Mouse (Mus musculus) embryonic fibroblast, embryonic 13.5 days (primary cell): Measurements from ENCODE around the gene Tac4. TPM values are rescaled to one million over a fixed set of nuclear protein-coding genes. Genes with fewer than 3 reads are reported as not detected.

ENCODE experiments used
- H3K27ac ChIP-seq: 2 replicates; pipeline ENCODE4 v1.5.1; 2012; ENCODE audit warnings: low read length, control low read depth, inconsistent platforms; ENCODE audit not compliant: insufficient read depth
- H3K4me1 ChIP-seq: 2 replicates; pipeline ENCODE4 v1.6.1; 2011; ENCODE audit warnings: low read length; ENCODE audit not compliant: control insufficient read depth, insufficient read depth
- H3K4me3 ChIP-seq: 2 replicates; pipeline ENCODE4 v1.5.1; 2011; ENCODE audit warnings: mild to moderate bottlenecking, control low read depth, low read length; ENCODE audit not compliant: insufficient read depth
- CTCF ChIP-seq: IDR thresholded peaks from 2 replicates; pipeline ENCODE4 v1.5.1; 2011; ENCODE audit warnings: mild to moderate bottlenecking, control low read depth, low read length, moderate library complexity, borderline replicate concordance; ENCODE audit not compliant: insufficient read depth
- POLR2A ChIP-seq: IDR thresholded peaks from 2 replicates; pipeline ENCODE4 v1.6.1; 2011; ENCODE audit warnings: low read depth, mild to moderate bottlenecking, control low read depth, low read length, moderate library complexity
- polyA plus RNA-seq: library from polyadenylated mRNA; stranded (reverse); fragments of >200 nt; gene quantifications from 2 replicates; pipeline ENCODE4 v1.2.4, GENCODE M21; 2011; ENCODE audit warnings: low read depth; ENCODE audit not compliant: missing spikeins, insufficient read length

Tac4 gene
- polyA plus RNA-seq, 1 experiment: not detected

DNA sequence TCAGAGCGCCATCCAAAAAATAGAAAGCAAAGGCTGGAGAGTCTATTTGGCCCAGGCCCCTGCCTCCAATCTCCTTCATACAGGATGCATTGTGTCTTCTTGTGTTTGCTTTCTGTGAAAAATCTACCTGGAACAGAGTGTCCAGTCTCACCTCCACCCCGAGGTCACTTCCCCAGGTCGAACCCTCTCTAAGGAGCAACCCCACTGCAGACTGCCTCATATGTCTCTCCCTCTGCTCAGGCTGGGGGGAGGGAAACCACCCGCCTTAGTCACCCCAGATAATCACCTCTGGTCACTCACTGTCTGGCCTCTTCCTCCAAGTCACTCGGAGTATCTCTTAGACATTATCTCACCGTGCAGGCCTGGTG is 29.0 kb upstream of the Tac4 start:
- TF ChIP-seq POLR2A: no peak
- no peak for TF ChIP-seq CTCF
- H3K4me1 ChIP-seq: no peaks in the 10 kb centered on the region
- no peak overlapping the region for H3K4me3 ChIP-seq
- no peak overlapping the region for H3K27ac ChIP-seq

- H3K4me3 ChIP-seq: no peak overlapping the region
- no peak overlapping the region for H3K27ac ChIP-seq
- TF ChIP-seq CTCF (no peak), POLR2A (no peak)
- H3K4me1 ChIP-seq: no peaks in the 10 kb centered on the region
These were observed 22.9 kb upstream of the Tac4 start for GRCm38 (mm10) chr11:95238477-95238876.

GRCm38 (mm10) chr11:95242653-95243052 is 18.7 kb upstream of the Tac4 start:
- H3K27ac ChIP-seq: no peak overlapping the region
- no peaks in the 10 kb centered on the region for H3K4me1 ChIP-seq
- TF ChIP-seq POLR2A: no peak
- no peak for TF ChIP-seq CTCF
- H3K4me3 ChIP-seq: no peak overlapping the region

GRCm38 (mm10) chr11:95245456-95245855 is 15.9 kb upstream of the Tac4 start:
- Histone ChIP-seq H3K4me3 (no peak overlapping the region), H3K27ac (no peak overlapping the region), H3K4me1 (no peaks in the 10 kb centered on the region)
- TF ChIP-seq POLR2A (no peak), CTCF (no peak)

- Histone ChIP-seq H3K4me3 (no peak overlapping the region), H3K4me1 (no peaks in the 10 kb centered on the region), H3K27ac (no peak overlapping the region)
- TF ChIP-seq CTCF (no peak), POLR2A (no peak)
These were observed 14.3 kb upstream of the Tac4 start for GRCm38 (mm10) chr11:95247065-95247464.

- Histone ChIP-seq H3K4me1 (no peaks in the 10 kb centered on the region), H3K27ac (no peak overlapping the region), H3K4me3 (no peak overlapping the region)
- TF ChIP-seq CTCF (no peak), POLR2A (no peak)
These were observed 11.2 kb upstream of the Tac4 start for GRCm38 (mm10) chr11:95250110-95250509.

GRCm38 (mm10) chr11:95251295-95251694 is 10.0 kb upstream of the Tac4 start:
- no peak overlapping the region for H3K27ac ChIP-seq
- no peaks in the 10 kb centered on the region for H3K4me1 ChIP-seq
- no peak overlapping the region for H3K4me3 ChIP-seq
- TF ChIP-seq POLR2A (no peak), CTCF (peak; percentile 98)

DNA sequence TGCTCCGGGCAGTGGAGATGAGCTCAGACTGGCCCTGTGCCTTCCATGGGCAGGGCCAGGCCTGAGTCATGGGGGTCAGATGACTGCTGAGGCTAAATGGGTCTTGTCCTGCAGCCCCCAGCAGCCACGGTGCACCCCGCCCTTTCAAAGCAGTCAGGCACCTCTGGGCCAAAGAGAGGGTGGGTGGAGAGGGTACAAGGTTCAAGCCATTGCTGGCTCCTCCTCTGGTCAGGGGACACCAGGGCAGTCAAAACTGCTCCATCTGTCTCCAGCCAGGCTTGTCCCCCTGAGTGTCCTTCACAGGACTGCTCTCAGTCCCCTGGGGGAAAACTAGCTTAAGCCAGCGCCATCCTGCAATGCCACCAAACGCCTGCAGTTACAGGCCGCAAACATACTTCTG is 9.2 kb upstream of the Tac4 start:
- Histone ChIP-seq H3K4me3 (no peak overlapping the region), H3K27ac (no peak overlapping the region), H3K4me1 (no peaks in the 10 kb centered on the region)
- TF ChIP-seq POLR2A (no peak), CTCF (no peak)

GRCm38 (mm10) chr11:95254165-95254564 is 7.2 kb upstream of the Tac4 start:
- TF ChIP-seq CTCF: no peak
- no peak overlapping the region for H3K27ac ChIP-seq
- H3K4me3 ChIP-seq: no peak overlapping the region
- no peaks in the 10 kb centered on the region for H3K4me1 ChIP-seq

GRCm38 (mm10) chr11:95255747-95256146 is 5.6 kb upstream of the Tac4 start:
- Histone ChIP-seq H3K4me3 (no peak overlapping the region), H3K27ac (no peak overlapping the region), H3K4me1 (no peaks in the 10 kb centered on the region)
- TF ChIP-seq CTCF (no peak), POLR2A (no peak)

GRCm38 (mm10) chr11:95257930-95258329 is 3.4 kb upstream of the Tac4 start:
- no peaks in the 10 kb centered on the region for H3K4me1 ChIP-seq
- no peak for TF ChIP-seq CTCF
- TF ChIP-seq POLR2A: no peak
- H3K27ac ChIP-seq: no peak overlapping the region
- no peak overlapping the region for H3K4me3 ChIP-seq
